Mouse (Mus musculus) CD8-positive naive resting alpha-beta T cell, adult 2 months (primary cell): ENCODE results near the gene Cldn15.
"Not testable (repeated sequence)": the region's sequence is repeated elsewhere in the genome, so short reads cannot be mapped to it uniquely, and the experiment has no call there.

Experiments
- DNase-seq, 2 experiments: peaks; one replicate each; pipeline ENCODE4 v3.0.0; 2022; ENCODE audit warnings: low read depth in 2 of 2, low spot score in 2 of 2

Gene Cldn15

GRCm38 (mm10) chr5:136949551-136950336 is 16.7 kb upstream of the Cldn15 start:
- not testable (repeated sequence) for DNase-seq

GRCm38 (mm10) chr5:136950521-136950920 is 15.9 kb upstream of the Cldn15 start:
- no peak for DNase-seq

GRCm38 (mm10) chr5:136952153-136952552 is 14.3 kb upstream of the Cldn15 start:
- no peak for DNase-seq

- peak; percentile 35 to 56 for DNase-seq
These were observed 13.4 kb upstream of the Cldn15 start, which contains the start of gene Fis1 for GRCm38 (mm10) chr5:136953015-136953414. Gene Fis1, plus strand, starts transcription at chr5:136953275.

GRCm38 (mm10) chr5:136953440-136953951 is 12.9 kb upstream of the Cldn15 start:
- no peak for DNase-seq

GRCm38 (mm10) chr5:136955622-136956021 is 10.8 kb upstream of the Cldn15 start:
- no peak for DNase-seq

- no peak for DNase-seq
These were observed 9.2 kb upstream of the Cldn15 start for GRCm38 (mm10) chr5:136957250-136957649.

- no peak for DNase-seq
These were observed 7.3 kb upstream of the Cldn15 start for GRCm38 (mm10) chr5:136958991-136959605.

GRCm38 (mm10) chr5:136960053-136960452 is 6.4 kb upstream of the Cldn15 start:
- DNase-seq, result no peak

- DNase-seq, result no peak
These were observed 5.0 kb upstream of the Cldn15 start for GRCm38 (mm10) chr5:136961334-136961982.

GRCm38 (mm10) chr5:136961983-136962461 is 4.4 kb upstream of the Cldn15 start:
- peak; percentile 73 to 83 for DNase-seq

GRCm38 (mm10) chr5:136962501-136962900 is 3.9 kb upstream of the Cldn15 start:
- DNase-seq, result peak; percentile 67 to 76

- no peak for DNase-seq
These were observed 3.4 kb upstream of the Cldn15 start for GRCm38 (mm10) chr5:136962966-136963540.

- DNase-seq, result no peak
These were observed 1.2 kb upstream of the Cldn15 start for GRCm38 (mm10) chr5:136965210-136965609.

GRCm38 (mm10) chr5:136965686-136966085 is 730 bp upstream of the Cldn15 start:
- no peak for DNase-seq

- DNase-seq, result no peak
These were observed 542 bp downstream of the Cldn15 start for GRCm38 (mm10) chr5:136966861-136967455.

- DNase-seq, result no peak
These were observed 1.2 kb downstream of the Cldn15 start for GRCm38 (mm10) chr5:136967592-136967991.

- DNase-seq, result peak; percentile 59 to 76
These were observed 4.3 kb downstream of the Cldn15 start for GRCm38 (mm10) chr5:136970703-136971102.

- DNase-seq, result no peak
These were observed 7.3 kb downstream of the Cldn15 start for GRCm38 (mm10) chr5:136973670-136974069.

- no peak for DNase-seq
These were observed 11.4 kb downstream of the Cldn15 start for GRCm38 (mm10) chr5:136977769-136978168.

GRCm38 (mm10) chr5:136979762-136980161 is 13.3 kb downstream of the Cldn15 start:
- no peak for DNase-seq
